In the genomic region with DNA sequence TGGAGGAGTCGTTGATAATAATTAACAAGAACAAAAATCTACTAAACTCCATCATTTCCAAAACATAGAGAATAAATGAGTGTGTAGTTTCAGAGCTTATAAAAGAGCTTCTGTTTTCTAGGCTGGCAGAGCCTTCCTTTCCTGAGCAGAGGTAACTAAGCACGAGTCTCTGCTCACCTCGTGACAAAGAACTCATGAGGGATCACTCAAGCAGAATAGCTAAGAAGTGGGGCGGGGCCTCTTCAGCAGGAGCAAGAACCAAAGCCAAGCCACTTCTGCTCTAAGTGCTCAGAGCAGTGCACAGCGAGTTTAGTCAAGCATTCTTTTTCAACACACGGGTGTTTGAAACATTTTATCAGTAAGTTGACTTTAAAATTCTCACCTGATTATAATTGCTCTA, we compare ENCODE assay signal across 10 mouse cellular contexts. TPM values are rescaled to one million over a fixed set of nuclear protein-coding genes. Genes with fewer than 3 reads are reported as not detected.
A peak's percentile ranks its signal among the peaks of the same experiment; 100 is the strongest.
DNase-seq lines count a peak whose midpoint lies in the region; ATAC-seq and TF ChIP-seq lines count a peak whose summit lies in the region.
"Had no signal": no experiment of that assay in that cellular context is flagged by ENCODE, and none has a peak within 500 bp of the region (broad histone marks: within the 10 kb centered on the region; RNA-seq: fewer than 3 reads in every experiment).

No protein-coding gene starts in this region.

- TF ChIP-seq RAD21 in CH12.LX (IDR thresholded peaks at IDR 0.05; ENCODE audit: low read depth, low read length), result no peak

- no peaks in the 10 kb centered on the region for H3K79me2 ChIP-seq in CH12.LX (replicated peaks; ENCODE audit: control insufficient read depth, extremely low read depth, insufficient read depth, poor library complexity, severe bottlenecking)

- no peak overlapping the region for H3K9ac ChIP-seq in CH12.LX (ENCODE audit: insufficient read depth, low read depth)
- H3K9ac ChIP-seq in kidney, embryonic 14.5 days (ENCODE audit: low read depth, low read length), result no peak overlapping the region

- H3K4me3 ChIP-seq in CH12.LX (replicated peaks in 1 of 3; ENCODE audit: low read depth in 2 of 3, low read length in 2 of 3, poor library complexity in 1 of 3), result no peak overlapping the region
- no peak overlapping the region for H3K4me3 ChIP-seq in kidney, embryonic 14.5 days (ENCODE audit: low read length)

- WGBS in kidney, embryonic 14.5 days, result 49% methylated on average over 6 of the region's 6 CpGs

- DNase-seq in B cell, adult 2 months, result peak; percentile 82 to 86
- peak; percentile 72 for DNase-seq in CH12.LX (ENCODE audit: extremely low read depth)
- DNase-seq in lung, postnatal 14 days, result peak; percentile 69
- DNase-seq in right cerebral cortex, postnatal 10 days (ENCODE audit: low spot score in 2 of 2), result no peak
- DNase-seq in thymus, postnatal 14 days, result no peak
- DNase-seq in cerebellum, adult 8-10 months, result no peak
- DNase-seq: adrenal gland, postnatal 25 days; cerebellum, postnatal 36 days had no signal

- H3K27ac ChIP-seq in CH12.LX (ENCODE audit: insufficient read depth, low read depth), result no peak overlapping the region
- H3K27ac ChIP-seq in kidney, embryonic 14.5 days (ENCODE audit: low read depth, low read length), result no peak overlapping the region

- ATAC-seq in kidney, embryonic 14.5 days (ENCODE audit: low FRiP score, low TSS enrichment), result peak; percentile 52; the same call in 1 of the 2 replicates
- ATAC-seq: hindbrain, embryonic 16.5 days had no signal

- no peak for TF ChIP-seq CTCF in CH12.LX (conservative IDR thresholded peaks at IDR 0.05 in 1 of 2, IDR thresholded peaks at IDR 0.05 in 1 of 2; ENCODE audit: low read depth in 2 of 2, low read length in 2 of 2)

- H3K36me3 ChIP-seq in CH12.LX (replicated peaks in 1 of 2; ENCODE audit: control insufficient read depth in 1 of 2, insufficient read depth in 1 of 2, low read length in 1 of 2), result no peaks in the 10 kb centered on the region
- no peaks in the 10 kb centered on the region for H3K36me3 ChIP-seq in kidney, embryonic 14.5 days (ENCODE audit: control insufficient read depth, insufficient read depth, low read length)

- no peak for TF ChIP-seq POLR2A in CH12.LX (IDR thresholded peaks at IDR 0.05; ENCODE audit: low read depth, low read length)

- no peak overlapping the region; the same call in 1 of the 2 replicates for H3K4me2 ChIP-seq in CH12.LX (ENCODE audit: insufficient read depth, low read depth, poor library complexity, severe bottlenecking)
- H3K4me2 ChIP-seq in kidney, embryonic 14.5 days (replicated peaks; ENCODE audit: low read depth, low read length), result no peak overlapping the region

- peak; percentile 33; the same call in 1 of the 2 replicates for TF ChIP-seq EP300 in CH12.LX (IDR thresholded peaks at IDR 0.05; ENCODE audit: low read length)

- dilution Hi-C loops in CH12.LX (cut with MboI; ENCODE audit: extremely low pct_ligation_motif_present, extremely low pct_unique_long_range_greater_than_20kb, low sequenced_read_pairs), result no loop called here

- peaks cover 3 to 36% of the 10 kb centered on the region in 2 experiments; a peak in 3 of 4 replicates for H3K4me1 ChIP-seq in CH12.LX (ENCODE audit: control insufficient read depth in 1 of 2, insufficient read depth in 2 of 2)
- H3K4me1 ChIP-seq in kidney, embryonic 14.5 days (ENCODE audit: control insufficient read depth, insufficient read depth, low read length), result no peaks in the 10 kb centered on the region

- no peaks in the 10 kb centered on the region for H3K9me3 ChIP-seq in CH12.LX (replicated peaks; ENCODE audit: low read length)
- H3K9me3 ChIP-seq in kidney, embryonic 14.5 days (ENCODE audit: control insufficient read depth, low read length), result no peaks in the 10 kb centered on the region

- in situ Hi-C loops in CH12.LX (cut with MboI; ENCODE audit: low pct_ligation_motif_present, low pct_unique_long_range_greater_than_20kb, low sequenced_read_pairs), result no loop called here

- H3K27me3 ChIP-seq in CH12.LX (replicated peaks), result no peaks in the 10 kb centered on the region
- no peaks in the 10 kb centered on the region for H3K27me3 ChIP-seq in kidney, embryonic 14.5 days (ENCODE audit: control insufficient read depth, insufficient read depth, low read length)

TF ChIP-seq in CH12.LX, 34 proteins besides CTCF, POLR2A, EP300 and RAD21:
- TF ChIP-seq MYC (IDR thresholded peaks at IDR 0.05; ENCODE audit: low read depth, low read length) (peak; percentile 88), POLR2AphosphoS2 (IDR thresholded peaks at IDR 0.05; ENCODE audit: low read depth, low read length) (no peak), MXI1 (IDR thresholded peaks at IDR 0.05; ENCODE audit: low read depth, low read length) (peak; percentile 28; the same call in 1 of the 2 replicates), HCFC1 (IDR thresholded peaks at IDR 0.05; ENCODE audit: low read depth, low read length) (no peak), SIN3A (IDR thresholded peaks at IDR 0.05; ENCODE audit: low read length) (0 out of 2 replicates have a peak, but pooled peaks have one; percentile 19), SMC3 (IDR thresholded peaks at IDR 0.05; ENCODE audit: low read depth, low read length) (no peak), BHLHE40 (IDR thresholded peaks at IDR 0.05; ENCODE audit: low read depth, low read length) (peak; percentile 88), MAZ (IDR thresholded peaks at IDR 0.05; ENCODE audit: low read depth, low read length) (no peak), MAX (IDR thresholded peaks at IDR 0.05; ENCODE audit: low read length) (peak; percentile 85), CHD2 (IDR thresholded peaks at IDR 0.05; ENCODE audit: low read length) (0 out of 2 replicates have a peak, but pooled peaks have one; percentile 18), NELFE (IDR thresholded peaks at IDR 0.05; ENCODE audit: low read depth, low read length) (0 out of 2 replicates have a peak, but pooled peaks have one; percentile 44), ETS1 (conservative IDR thresholded peaks at IDR 0.05; ENCODE audit: low read depth, low read length) (peak; percentile 27; the same call in 1 of the 2 replicates), IRF4 (IDR thresholded peaks at IDR 0.05; ENCODE audit: low read depth, low read length) (no peak)

RNA-seq across cellular contexts. Expression of gene Rpl5, which starts 40.9 kb away (rescaled TPM):
- total RNA-seq in CH12.LX (2012; rRNA removed), result 728 and 973 TPM in 2 replicates
- 368 and 406 TPM in 2 replicates for total RNA-seq in CH12.LX (2014; rRNA removed)
- 116 and 236 TPM in 2 replicates for polyA plus RNA-seq in CH12.LX (2012; ENCODE audit: insufficient read length, low read depth)
- polyA plus RNA-seq in kidney, embryonic 14.5 days (2014; fragmentation: Nextera tagmentation; extraction: Ambion mirVana), result 85.7 and 92.5 TPM in 2 replicates

RNA-seq across cellular contexts. Expression of gene Fam69a, which starts 45.7 kb away (rescaled TPM):
- total RNA-seq in CH12.LX (2012; rRNA removed) (4.2 and 5.6 TPM in 2 replicates), CH12.LX (2014; rRNA removed) (6.5 and 7.8 TPM in 2 replicates)
- 14.2 and 25.4 TPM in 2 replicates for polyA plus RNA-seq in CH12.LX (2012; ENCODE audit: insufficient read length, low read depth)
- 18.3 and 22.0 TPM in 2 replicates for polyA plus RNA-seq in kidney, embryonic 14.5 days (2014; fragmentation: Nextera tagmentation; extraction: Ambion mirVana)

Comparison
In these comparisons a context has a peak if more than half of its experiments do, and no peak if none do; other contexts are left out.
1. DNase-seq: peak in B cell, adult 2 months (2 of 2), CH12.LX (single experiment) and lung, postnatal 14 days (single experiment); none in right cerebral cortex, postnatal 10 days (0 of 2), thymus, postnatal 14 days (single experiment) and cerebellum, adult 8-10 months (single experiment).